Mouse (Mus musculus) MEL (cell line): ENCODE results near the gene Sptbn4. TPM values are rescaled to one million over a fixed set of nuclear protein-coding genes. Genes with fewer than 3 reads are reported as not detected.

ENCODE experiments used
- DNase-seq: peaks from one replicate; pipeline ENCODE4 v3.0.0; 2011; ENCODE audit warnings: low read depth, low spot score
- H3K27ac ChIP-seq: 2 replicates; pipeline ENCODE4 v1.5.1; 2012; ENCODE audit warnings: low read depth, mild to moderate bottlenecking, control low read depth, low read length, moderate library complexity; ENCODE audit not compliant: control insufficient read depth
- H3K27me3 ChIP-seq, 2 experiments: fragments of 150-350 bp in 1 of 2; sonication (generic) in 1 of 2; 2 replicates each; pipeline ENCODE4 v1.6.1; 2012; ENCODE audit warnings: low read length in 2 of 2, mild to moderate bottlenecking in 2 of 2, improper control_type of control experiment in 1 of 2, moderate library complexity in 1 of 2; ENCODE audit not compliant: insufficient read depth in 2 of 2, control insufficient read depth in 1 of 2
- H3K36me3 ChIP-seq, 2 experiments: 2 replicates each; pipeline ENCODE4 v1.6.1; 2012 to 2014; ENCODE audit warnings: low read length in 2 of 2, improper control_type of control experiment in 1 of 2, inconsistent platforms in 1 of 2, mild to moderate bottlenecking in 1 of 2; ENCODE audit not compliant: insufficient read depth in 2 of 2, control insufficient read depth in 1 of 2
- H3K4me1 ChIP-seq, 2 experiments: fragments of 150-350 bp in 1 of 2; sonication (generic) in 1 of 2; 2 replicates each; pipeline ENCODE4 v1.6.1; 2012; ENCODE audit warnings: low read length in 2 of 2, improper control_type of control experiment in 1 of 2, mild to moderate bottlenecking in 1 of 2; ENCODE audit not compliant: insufficient read depth in 2 of 2, control insufficient read depth in 1 of 2
- H3K4me3 ChIP-seq, 2 experiments: fragments of 150-350 bp in 1 of 2; sonication (generic) in 1 of 2; 2 replicates each; pipeline ENCODE4 v1.5.1; 2012; ENCODE audit warnings: low read depth in 2 of 2, low read length in 2 of 2, mild to moderate bottlenecking in 2 of 2, moderate library complexity in 2 of 2, control low read depth in 1 of 2, improper control_type of control experiment in 1 of 2; ENCODE audit not compliant: control insufficient read depth in 1 of 2, insufficient read depth in 1 of 2
- H3K79me2 ChIP-seq: 2 replicates; pipeline ENCODE4 v1.6.1; 2012; ENCODE audit warnings: mild to moderate bottlenecking, low read length, moderate library complexity; ENCODE audit not compliant: control insufficient read depth, poor library complexity, insufficient read depth
- H3K9ac ChIP-seq: 2 replicates; pipeline ENCODE4 v1.6.1; 2012; ENCODE audit warnings: low read depth, mild to moderate bottlenecking, control low read depth, low read length, moderate library complexity; ENCODE audit not compliant: control insufficient read depth, poor library complexity, severe bottlenecking
- H3K9me3 ChIP-seq: fragments of 150-350 bp; sonication (generic); replicated peaks from 2 replicates; pipeline ENCODE4 v1.6.1; 2012; ENCODE audit warnings: mild to moderate bottlenecking, low read length, improper control_type of control experiment, moderate library complexity; ENCODE audit not compliant: insufficient read depth
- BHLHE40 ChIP-seq: IDR thresholded peaks from 2 replicates; pipeline ENCODE4 v1.6.1; 2012; ENCODE audit warnings: low read depth, mild to moderate bottlenecking, inconsistent platforms, low read length, improper control_type of control experiment, borderline replicate concordance
- CHD1 ChIP-seq: IDR thresholded peaks from 2 replicates; pipeline ENCODE4 v1.6.1; 2012; ENCODE audit warnings: low read depth, mild to moderate bottlenecking, inconsistent platforms, low read length, improper control_type of control experiment
- CHD2 ChIP-seq: IDR thresholded peaks from 2 replicates; pipeline ENCODE4 v1.6.1; 2011; ENCODE audit warnings: low read length, improper control_type of control experiment
- CTCF ChIP-seq, 3 experiments: IDR thresholded peaks in 2 of 3; conservative IDR thresholded peaks in 1 of 3; 2 replicates each; pipeline ENCODE4 v1.5.1; 2011 to 2012; ENCODE audit warnings: low read length in 3 of 3, low read depth in 2 of 3, mild to moderate bottlenecking in 2 of 3, improper control_type of control experiment in 1 of 3, inconsistent platforms in 1 of 3, mixed read lengths in 1 of 3, moderate library complexity in 1 of 3; ENCODE audit not compliant: control insufficient read depth in 1 of 3, insufficient read depth in 1 of 3, poor library complexity in 1 of 3, severe bottlenecking in 1 of 3
- E2F4 ChIP-seq: IDR thresholded peaks from 2 replicates; pipeline ENCODE4 v1.6.1; 2011; ENCODE audit warnings: low read depth, low read length, improper control_type of control experiment, borderline replicate concordance
- ELF1 ChIP-seq: IDR thresholded peaks from 2 replicates; pipeline ENCODE4 v1.6.1; 2014; ENCODE audit warnings: low read depth, mild to moderate bottlenecking, inconsistent platforms, low read length, improper control_type of control experiment, moderate library complexity
- EP300 ChIP-seq, 2 experiments: IDR thresholded peaks; 2 replicates each; pipeline ENCODE4 v1.6.1; 2011; ENCODE audit warnings: improper control_type of control experiment in 2 of 2, low read length in 2 of 2, low read depth in 1 of 2, mild to moderate bottlenecking in 1 of 2
- GATA1 ChIP-seq: IDR thresholded peaks from 2 replicates; pipeline ENCODE4 v1.6.1; 2011; ENCODE audit warnings: low read depth, low read length, improper control_type of control experiment
- HCFC1 ChIP-seq: IDR thresholded peaks from 2 replicates; pipeline ENCODE4 v1.6.1; 2012; ENCODE audit warnings: low read depth, mild to moderate bottlenecking, inconsistent platforms, low read length, improper control_type of control experiment, moderate library complexity
- JUND ChIP-seq: IDR thresholded peaks from 2 replicates; pipeline ENCODE4 v1.6.1; 2011; ENCODE audit warnings: low read depth, mild to moderate bottlenecking, improper control_type of control experiment, low read length
- KAT2A ChIP-seq: conservative IDR thresholded peaks from 2 replicates; pipeline ENCODE4 v1.6.1; 2012; ENCODE audit warnings: low read depth, low read length, improper control_type of control experiment, inconsistent platforms
- MAFK ChIP-seq: IDR thresholded peaks from 2 replicates; pipeline ENCODE4 v1.6.1; 2011; ENCODE audit warnings: low read depth, mild to moderate bottlenecking, low read length, improper control_type of control experiment, borderline replicate concordance
- MAZ ChIP-seq: IDR thresholded peaks from 2 replicates; pipeline ENCODE4 v1.6.1; 2012; ENCODE audit warnings: low read depth, mild to moderate bottlenecking, inconsistent platforms, low read length, improper control_type of control experiment
- MEF2A ChIP-seq: IDR thresholded peaks from 2 replicates; pipeline ENCODE4 v1.6.1; 2014; ENCODE audit warnings: low read depth, mild to moderate bottlenecking, inconsistent platforms, low read length, improper control_type of control experiment; ENCODE audit not compliant: poor library complexity, insufficient replicate concordance, severe bottlenecking; ENCODE audit errors: extremely low read depth
- MXI1 ChIP-seq: IDR thresholded peaks from 2 replicates; pipeline ENCODE4 v1.6.1; 2011; ENCODE audit warnings: mild to moderate bottlenecking, low read depth, low read length, improper control_type of control experiment
- MYB ChIP-seq: IDR thresholded peaks from 2 replicates; pipeline ENCODE4 v1.6.1; 2011; ENCODE audit warnings: mild to moderate bottlenecking, low read depth, low read length, improper control_type of control experiment
- MYC ChIP-seq: IDR thresholded peaks from 2 replicates; pipeline ENCODE4 v1.6.1; 2011; ENCODE audit warnings: low read depth, mild to moderate bottlenecking, low read length, improper control_type of control experiment, moderate library complexity
- NRF1 ChIP-seq: IDR thresholded peaks from 2 replicates; pipeline ENCODE4 v1.6.1; 2014; ENCODE audit warnings: low read depth, mild to moderate bottlenecking, inconsistent platforms, low read length, improper control_type of control experiment, moderate library complexity; ENCODE audit not compliant: poor library complexity, insufficient read depth, severe bottlenecking
- POLR2A ChIP-seq, 2 experiments: IDR thresholded peaks; 2 replicates each; pipeline ENCODE4 v1.6.1; 2011 to 2012; ENCODE audit warnings: low read length in 2 of 2, mild to moderate bottlenecking in 2 of 2, control low read depth in 1 of 2, improper control_type of control experiment in 1 of 2, low read depth in 1 of 2, moderate library complexity in 1 of 2; ENCODE audit not compliant: control insufficient read depth in 1 of 2, insufficient read depth in 1 of 2, poor library complexity in 1 of 2
- POLR2AphosphoS2 ChIP-seq: IDR thresholded peaks from 2 replicates; pipeline ENCODE4 v1.6.1; 2011; ENCODE audit warnings: low read length, improper control_type of control experiment
- POLR2AphosphoS5 ChIP-seq: IDR thresholded peaks from 2 replicates; pipeline ENCODE4 v1.6.1; 2012; ENCODE audit warnings: low read depth, borderline replicate concordance, mild to moderate bottlenecking, inconsistent platforms, low read length, moderate library complexity, mixed read lengths
- RAD21 ChIP-seq: IDR thresholded peaks from 2 replicates; pipeline ENCODE4 v1.6.1; 2011; ENCODE audit warnings: mild to moderate bottlenecking, low read depth, low read length, improper control_type of control experiment
- SIN3A ChIP-seq: IDR thresholded peaks from 2 replicates; pipeline ENCODE4 v1.6.1; 2012; ENCODE audit warnings: low read length, improper control_type of control experiment, inconsistent platforms
- SMC3 ChIP-seq: IDR thresholded peaks from 2 replicates; pipeline ENCODE4 v1.6.1; 2011; ENCODE audit warnings: low read depth, low read length, improper control_type of control experiment
- TAL1 ChIP-seq: IDR thresholded peaks from 2 replicates; pipeline ENCODE4 v1.6.1; 2012; ENCODE audit warnings: mild to moderate bottlenecking, inconsistent platforms, low read length, moderate library complexity, mixed read lengths
- TBP ChIP-seq: IDR thresholded peaks from 2 replicates; pipeline ENCODE4 v1.8.0; 2011; ENCODE audit warnings: low read depth, low read length, improper control_type of control experiment
- TCF12 ChIP-seq: IDR thresholded peaks from 2 replicates; pipeline ENCODE4 v1.6.1; 2014; ENCODE audit warnings: low read depth, mild to moderate bottlenecking, inconsistent platforms, low read length, improper control_type of control experiment, moderate library complexity
- UBTF ChIP-seq: IDR thresholded peaks from 2 replicates; pipeline ENCODE4 v1.6.1; 2012; ENCODE audit warnings: low read depth, mild to moderate bottlenecking, inconsistent platforms, low read length, improper control_type of control experiment, moderate library complexity, borderline replicate concordance; ENCODE audit not compliant: insufficient read depth
- USF1 ChIP-seq: IDR thresholded peaks from 2 replicates; pipeline ENCODE4 v1.6.1; 2014; ENCODE audit warnings: low read depth, mild to moderate bottlenecking, inconsistent platforms, low read length, improper control_type of control experiment, moderate library complexity
- USF2 ChIP-seq, 2 experiments: IDR thresholded peaks; 2 replicates each; pipeline ENCODE4 v1.6.1; 2011 to 2012; ENCODE audit warnings: improper control_type of control experiment in 2 of 2, low read length in 2 of 2, borderline replicate concordance in 1 of 2, inconsistent platforms in 1 of 2, low read depth in 1 of 2, mild to moderate bottlenecking in 1 of 2; ENCODE audit not compliant: insufficient read depth in 1 of 2
- ZC3H11A ChIP-seq: IDR thresholded peaks from 2 replicates; pipeline ENCODE4 v1.6.1; 2012; ENCODE audit warnings: low read depth, mild to moderate bottlenecking, inconsistent platforms, low read length, improper control_type of control experiment
- ZKSCAN1 ChIP-seq: IDR thresholded peaks from 2 replicates; pipeline ENCODE4 v1.6.1; 2012; ENCODE audit warnings: low read depth, mild to moderate bottlenecking, inconsistent platforms, low read length, improper control_type of control experiment, moderate library complexity
- ZMIZ1 ChIP-seq: IDR thresholded peaks from 2 replicates; pipeline ENCODE4 v1.6.1; 2012; ENCODE audit warnings: low read depth, mild to moderate bottlenecking, inconsistent platforms, low read length, improper control_type of control experiment, moderate library complexity
- ZNF384 ChIP-seq: IDR thresholded peaks from 2 replicates; pipeline ENCODE4 v1.6.1; 2012; ENCODE audit warnings: low read depth, mild to moderate bottlenecking, inconsistent platforms, low read length, improper control_type of control experiment
- polyA plus RNA-seq, 2 experiments: library from polyadenylated mRNA; stranded (reverse) in 1 of 2; unstranded in 1 of 2; fragments of >175 nt in 1 of 2; fragments of >200 nt in 1 of 2; gene quantifications; 2 replicates each; pipeline versions ENCODE4 v1.2.1 to v1.2.4; 2012; ENCODE audit warnings: low replicate concordance in 2 of 2, low read depth in 1 of 2; ENCODE audit not compliant: insufficient read length in 2 of 2, insufficient read depth in 1 of 2, missing spikeins in 1 of 2
- total RNA-seq: library from RNA; depleted of rRNA; stranded (reverse); fragments of 300-350 nt; gene quantifications from 2 replicates; pipeline ENCODE4 v1.2.3, GENCODE M21; 2012; rRNA removed

Sptbn4 gene
- total RNA-seq (0.19 and 0.36 TPM in 2 replicates), polyA plus RNA-seq (under 1 TPM in 1 of 2 experiments, not detected in 1; 0.68 TPM)

- H3K4me1 ChIP-seq = peaks cover 4 to 23% of the 10 kb centered on the region in 2 experiments
- TF ChIP-seq E2F4 (no peak; the same call in 1 of the 2 replicates), CHD1 (no peak), MAFK (no peak), USF2 (IDR thresholded peaks at IDR 0.05; ENCODE audit: borderline replicate concordance in 1 of 2, insufficient read depth in 1 of 2, low read depth in 1 of 2, low read length in 2 of 2) (no peak), TBP (no peak), UBTF (no peak), MXI1 (peak; percentile 73), ZC3H11A (no peak), ELF1 (no peak), POLR2A (IDR thresholded peaks at IDR 0.05; ENCODE audit: control insufficient read depth in 1 of 2, insufficient read depth in 1 of 2, low read depth in 1 of 2, low read length in 2 of 2, poor library complexity in 1 of 2) (peak; percentile 83 to 89), TAL1 (no peak), ZNF384 (no peak), MEF2A (no peak), MYB (no peak), MAZ (peak; percentile 61; the same call in 1 of the 2 replicates), POLR2AphosphoS5 (no peak), ZMIZ1 (peak; percentile 81; the same call in 1 of the 2 replicates), TCF12 (peak; percentile 52), CHD2 (no peak), SMC3 (no peak), RAD21 (no peak), CTCF (IDR thresholded peaks at IDR 0.05 in 2 of 3, conservative IDR thresholded peaks at IDR 0.05 in 1 of 3; ENCODE audit: control insufficient read depth in 1 of 3, insufficient read depth in 1 of 3, low read depth in 2 of 3, low read length in 3 of 3, poor library complexity in 1 of 3, severe bottlenecking in 1 of 3) (peak in 1 of 3 experiments; percentile 14; a peak in 1 of 6 replicates), GATA1 (no peak), POLR2AphosphoS2 (peak; percentile 69; the same call in 1 of the 2 replicates), HCFC1 (no peak; the same call in 1 of the 2 replicates), KAT2A (no peak), USF1 (peak; percentile 27), SIN3A (peak; percentile 39; the same call in 1 of the 2 replicates), BHLHE40 (no peak), EP300 (IDR thresholded peaks at IDR 0.05; ENCODE audit: low read depth in 1 of 2, low read length in 2 of 2) (no peak), ZKSCAN1 (no peak), NRF1 (peak; percentile 35; the same call in 1 of the 2 replicates), MYC (no peak), JUND (no peak)
These were observed at the start of gene Sptbn4, which contains the start of gene Blvrb for GRCm38 (mm10) chr7:27447419-27448286. Gene Sptbn4 (minus strand): TSS chr7:27447686. Gene Blvrb (plus strand): TSS chr7:27447978.

More at GRCm38 (mm10) chr7:27447419-27448286, at the start of gene Sptbn4, which contains the start of gene Blvrb:
- H3K27ac ChIP-seq = peak within 1 kb of the TSS; percentile 97
- peak within 1 kb of the TSS; percentile 78 for H3K9ac ChIP-seq
- H3K79me2 ChIP-seq = peaks cover 18% of the 10 kb centered on the region
- peak within 1 kb of the TSS; percentile 76 to 94 for H3K4me3 ChIP-seq
- H3K9me3 ChIP-seq = no peaks in the 10 kb centered on the region
- peaks cover 2 to 4% of the 10 kb centered on the region in 2 experiments; a peak in 3 of 4 replicates for H3K27me3 ChIP-seq
- peaks cover 0 to 22% of the 10 kb centered on the region in 2 experiments; a peak in 2 of 4 replicates for H3K36me3 ChIP-seq
- peak; percentile 100 for DNase-seq
